In the genomic region with DNA sequence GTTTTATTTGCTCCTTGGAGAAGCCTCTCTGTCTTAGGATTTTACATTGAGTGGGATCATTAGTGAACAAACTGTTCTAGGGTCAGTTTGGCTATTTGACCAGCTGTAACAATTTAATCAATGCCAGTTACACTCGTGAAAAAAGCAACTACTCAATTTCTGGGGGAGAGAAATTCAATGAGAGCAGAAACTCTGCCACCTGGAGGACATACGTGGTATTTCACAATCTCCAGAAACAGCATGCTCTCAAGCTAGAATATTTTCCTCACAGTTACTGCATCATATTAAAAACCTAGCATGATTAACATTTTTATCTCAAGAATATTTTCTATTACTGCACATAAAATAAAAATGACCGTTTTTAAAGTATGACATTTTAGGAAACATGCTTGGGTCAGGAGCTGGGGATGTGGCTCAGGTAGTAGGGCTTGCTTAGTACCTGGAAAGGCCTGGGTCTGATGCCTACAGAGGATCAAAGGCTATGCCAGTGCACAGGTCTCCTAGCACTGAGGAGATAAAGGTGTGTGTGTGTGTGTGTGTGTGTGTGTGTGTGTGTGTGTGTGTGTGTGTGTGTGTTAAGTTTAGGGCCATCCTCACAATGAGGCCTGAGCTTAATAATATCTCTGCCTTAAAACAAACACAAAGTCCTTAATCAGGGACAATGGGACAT, we compare ENCODE assay signal across 8 mouse cellular contexts. TPM values are rescaled to one million over a fixed set of nuclear protein-coding genes. Genes with fewer than 3 reads are reported as not detected.
DNase-seq lines count a peak whose midpoint lies in the region; ATAC-seq and TF ChIP-seq lines count a peak whose summit lies in the region.

No protein-coding gene starts in this region.

- H3K4me2 ChIP-seq in hindbrain, embryonic 12.5 days (replicated peaks): no peak overlapping the region
- no peak overlapping the region for H3K4me2 ChIP-seq in stomach, postnatal 0 days (replicated peaks; ENCODE audit: low read depth)

- no peaks in the 10 kb centered on the region for H3K9me3 ChIP-seq in hindbrain, embryonic 10.5 days
- no peaks in the 10 kb centered on the region for H3K9me3 ChIP-seq in hindbrain, embryonic 12.5 days (replicated peaks)
- no peaks in the 10 kb centered on the region for H3K9me3 ChIP-seq in stomach, postnatal 0 days (ENCODE audit: control insufficient read depth, low read length)

- 7% methylated on average over 3 of the region's 3 CpGs for WGBS in hindbrain, embryonic 10.5 days
- WGBS in hindbrain, embryonic 12.5 days: 7% methylated on average over 3 of the region's 3 CpGs
- WGBS in stomach, postnatal 0 days: 2% methylated on average over 3 of the region's 3 CpGs

- intact Hi-C loops in left cerebral cortex, postnatal 25 days (cut with DNase I): loop anchor here (2.0 kb wide), 1 partner anchor 1166 kb away; no protein-coding TSS in a partner anchor

- peak; percentile 28 for DNase-seq in hindbrain, embryonic 10.5 days (ENCODE audit: low spot score)
- DNase-seq in testis, postnatal 14 days (ENCODE audit: low spot score): no peak
- DNase-seq in left cerebral cortex, postnatal 25 days (ENCODE audit: low spot score in 2 of 2): peak; percentile 43 to 55
- peak; percentile 28 for DNase-seq in stomach, postnatal 0 days (ENCODE audit: low spot score)
- no peak for DNase-seq in thymus, postnatal 36 days

- ATAC-seq in hindbrain, embryonic 12.5 days (ENCODE audit: low FRiP score): no peak
- peak; percentile 78 for ATAC-seq in common myeloid progenitor, adult 5-6 weeks (replicated peaks; ENCODE audit: low read depth, poor library complexity, severe bottlenecking)
- no peak for ATAC-seq in stomach, postnatal 0 days (ENCODE audit: low FRiP score, low TSS enrichment)

- peak; percentile 15; the same call in 1 of the 2 replicates for TF ChIP-seq CTCF in testis, adult 2 months (IDR thresholded peaks at IDR 0.05; ENCODE audit: control insufficient read depth, insufficient read depth, insufficient replicate concordance, low read depth, low read length)
- peak; percentile 88 for TF ChIP-seq CTCF in stomach, postnatal 0 days (IDR thresholded peaks at IDR 0.05; ENCODE audit: low read depth)

- peaks cover 20% of the 10 kb centered on the region for H3K36me3 ChIP-seq in hindbrain, embryonic 10.5 days
- peaks cover 4% of the 10 kb centered on the region; the same call in 1 of the 2 replicates for H3K36me3 ChIP-seq in hindbrain, embryonic 12.5 days
- no peaks in the 10 kb centered on the region for H3K36me3 ChIP-seq in testis, adult 2 months (ENCODE audit: control insufficient read depth, insufficient read depth, low read length)
- no peaks in the 10 kb centered on the region for H3K36me3 ChIP-seq in stomach, postnatal 0 days (ENCODE audit: control insufficient read depth, insufficient read depth, low read length)

- TF ChIP-seq EP300 in stomach, postnatal 0 days (optimal IDR thresholded peaks at IDR 0.05): no peak

- no peak overlapping the region for H3K27ac ChIP-seq in hindbrain, embryonic 10.5 days
- no peak overlapping the region for H3K27ac ChIP-seq in hindbrain, embryonic 12.5 days
- no peak overlapping the region for H3K27ac ChIP-seq in testis, adult 2 months (ENCODE audit: control insufficient read depth, insufficient read depth, low read depth, low read length)
- H3K27ac ChIP-seq in stomach, postnatal 0 days (replicated peaks): no peak overlapping the region

- no peak overlapping the region for H3K9ac ChIP-seq in hindbrain, embryonic 12.5 days
- no peak overlapping the region for H3K9ac ChIP-seq in stomach, postnatal 0 days (ENCODE audit: low read length)

- no peak for TF ChIP-seq POLR2A in testis, adult 2 months (IDR thresholded peaks at IDR 0.05; ENCODE audit: control insufficient read depth, low read depth, low read length)

- H3K4me1 ChIP-seq in hindbrain, embryonic 10.5 days (replicated peaks): no peaks in the 10 kb centered on the region
- H3K4me1 ChIP-seq in hindbrain, embryonic 12.5 days: no peaks in the 10 kb centered on the region
- no peaks in the 10 kb centered on the region for H3K4me1 ChIP-seq in testis, adult 2 months (ENCODE audit: control insufficient read depth, insufficient read depth, low read length)
- no peaks in the 10 kb centered on the region for H3K4me1 ChIP-seq in stomach, postnatal 0 days (replicated peaks; ENCODE audit: control insufficient read depth, insufficient read depth)

- no peak overlapping the region for H3K4me3 ChIP-seq in hindbrain, embryonic 10.5 days
- no peak overlapping the region for H3K4me3 ChIP-seq in hindbrain, embryonic 12.5 days
- H3K4me3 ChIP-seq in testis, adult 2 months (ENCODE audit: control insufficient read depth, low read depth, low read length): no peak overlapping the region
- H3K4me3 ChIP-seq in stomach, postnatal 0 days (ENCODE audit: low read depth, low read length): no peak overlapping the region

- no peaks in the 10 kb centered on the region for H3K27me3 ChIP-seq in hindbrain, embryonic 10.5 days (ENCODE audit: insufficient read depth, poor library complexity, severe bottlenecking)
- H3K27me3 ChIP-seq in hindbrain, embryonic 12.5 days: no peaks in the 10 kb centered on the region
- H3K27me3 ChIP-seq in testis, adult 2 months (ENCODE audit: control insufficient read depth, insufficient read depth, low read length): no peaks in the 10 kb centered on the region
- no peaks in the 10 kb centered on the region for H3K27me3 ChIP-seq in stomach, postnatal 0 days (ENCODE audit: control insufficient read depth, insufficient read depth, low read length)

RNA-seq across cellular contexts. Expression of a gene that starts 7.1 kb away (rescaled TPM):
- 13.5 and 16.1 TPM in 2 replicates for polyA plus RNA-seq in hindbrain, embryonic 10.5 days (2016; fragmentation: Nextera tagmentation; extraction: Ambion mirVana)
- polyA plus RNA-seq in hindbrain, embryonic 12.5 days (2016; fragmentation: Nextera tagmentation; extraction: Ambion mirVana): 45.8 and 48.4 TPM in 2 replicates
- 0.18 and 0.32 TPM in 2 replicates for polyA plus RNA-seq in testis, adult 2 months (2012; rRNA removed)
- not detected in 2 replicates for total RNA-seq in common myeloid progenitor, adult 5-6 weeks (2017)
- total RNA-seq in left cerebral cortex, postnatal 25 days (2021): 1 to 10 TPM; 7.6 to 8.4 TPM
- polyA plus RNA-seq in stomach, postnatal 0 days (2015; fragmentation: Nextera tagmentation; extraction: Ambion mirVana): 10.3 and 11.0 TPM in 2 replicates

RNA-seq across cellular contexts. Expression of a gene that starts 36.2 kb away (rescaled TPM):
- 63.3 and 77.4 TPM in 2 replicates for polyA plus RNA-seq in hindbrain, embryonic 10.5 days (2016; fragmentation: Nextera tagmentation; extraction: Ambion mirVana)
- polyA plus RNA-seq in hindbrain, embryonic 12.5 days (2016; fragmentation: Nextera tagmentation; extraction: Ambion mirVana): 41.3 and 44.0 TPM in 2 replicates
- 5.4 and 5.8 TPM in 2 replicates for polyA plus RNA-seq in testis, adult 2 months (2012; rRNA removed)
- 147 and 148 TPM in 2 replicates for total RNA-seq in common myeloid progenitor, adult 5-6 weeks (2017)
- total RNA-seq in left cerebral cortex, postnatal 25 days (2021): 10 to 100 TPM; 11.6 to 12.5 TPM
- polyA plus RNA-seq in stomach, postnatal 0 days (2015; fragmentation: Nextera tagmentation; extraction: Ambion mirVana): 32.3 and 33.1 TPM in 2 replicates

Comparison
In these comparisons a context has a peak if more than half of its experiments do, and no peak if none do; other contexts are left out.
1. DNase-seq: peak in hindbrain, embryonic 10.5 days (single experiment), left cerebral cortex, postnatal 25 days (2 of 2) and stomach, postnatal 0 days (single experiment); none in testis, postnatal 14 days (single experiment) and thymus, postnatal 36 days (0 of 2).